Mouse (Mus musculus): ENCODE data around the gene Frmpd4.

DNA sequence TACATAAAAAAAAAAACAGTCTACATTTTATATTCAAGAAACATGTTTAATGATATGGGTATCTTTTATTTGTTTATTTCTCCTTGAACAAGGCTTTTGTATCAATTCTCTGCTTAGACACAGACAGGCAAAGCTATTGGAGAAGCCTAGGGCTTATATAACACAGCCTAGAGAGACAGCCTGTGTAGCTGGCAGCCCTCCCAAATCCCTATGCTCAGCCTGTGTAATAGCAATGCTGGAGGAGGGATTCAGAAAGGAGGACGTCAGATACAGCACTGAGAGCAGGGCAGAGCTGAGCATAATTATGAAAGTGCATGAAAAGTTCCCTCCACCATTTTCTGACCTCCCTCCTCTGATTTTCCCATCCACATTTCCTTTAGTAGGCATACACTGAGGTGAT lies 385.1 kb downstream of the Frmpd4 start:
- TF ChIP-seq POLR2A (IDR thresholded peaks at IDR 0.05; ENCODE audit: low read depth, low read length) = no peak
- no peak for TF ChIP-seq CTCF (IDR thresholded peaks at IDR 0.05; ENCODE audit: extremely low read depth, insufficient read length, insufficient replicate concordance, low read depth, low read length)
